Mouse (Mus musculus) right cerebral cortex, postnatal 4 days (tissue): Measurements from ENCODE around the gene Plxnb2.

Experiments used
- DNase-seq: peaks from one replicate; pipeline ENCODE4 v3.0.0-alpha.2; 2022

The Plxnb2 gene

GRCm38 (mm10) chr15:89125351-89125750 lies 55.2 kb downstream of the Plxnb2 start:
- no peak for DNase-seq

- no peak for DNase-seq
Measured at GRCm38 (mm10) chr15:89124312-89124711, 56.3 kb downstream of the Plxnb2 start.

- DNase-seq, result peak; percentile 63
Measured at GRCm38 (mm10) chr15:89123595-89123994, 57.0 kb downstream of the Plxnb2 start.

- DNase-seq, result peak; percentile 93
Measured at GRCm38 (mm10) chr15:89122649-89123366, 57.8 kb downstream of the Plxnb2 start, which contains the start of gene Tubgcp6. Gene Tubgcp6 (minus strand): TSS chr15:89123112.

GRCm38 (mm10) chr15:89118007-89118406 lies 62.6 kb downstream of the Plxnb2 start:
- no peak for DNase-seq

GRCm38 (mm10) chr15:89110147-89110546 lies 70.4 kb downstream of the Plxnb2 start:
- DNase-seq, result no peak

- no peak for DNase-seq
Measured at GRCm38 (mm10) chr15:89106976-89107375, 73.6 kb downstream of the Plxnb2 start.

GRCm38 (mm10) chr15:89106073-89106472 lies 74.5 kb downstream of the Plxnb2 start:
- DNase-seq, result no peak
